Mouse (Mus musculus): ENCODE results near the gene Anln. TPM values are rescaled to one million over a fixed set of nuclear protein-coding genes. Genes with fewer than 3 reads are reported as not detected.

Anln gene
- total and polyA plus RNA-seq, 2 experiments from 2014 or later, result 2.4 to 6.6 TPM

DNA sequence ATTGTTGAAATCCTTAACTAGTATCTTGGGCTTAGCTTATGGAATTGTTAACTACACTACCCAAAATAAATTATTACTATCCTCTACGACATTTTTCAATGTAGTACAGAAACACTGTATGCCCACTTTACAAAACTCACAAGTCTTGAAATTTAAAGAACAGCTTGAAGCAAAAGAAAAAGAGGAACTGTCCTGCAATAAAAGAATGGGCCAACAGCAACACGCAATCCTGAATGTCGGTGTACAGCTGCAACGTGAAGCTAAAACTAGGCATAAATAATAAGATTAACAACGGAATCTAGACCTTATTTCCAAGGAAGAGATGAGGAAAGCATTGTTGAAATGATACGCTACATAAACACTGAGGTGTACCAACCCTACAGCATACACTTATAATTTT is 1.1 kb downstream of the Anln start:
- Histone ChIP-seq H3K4me3 (ENCODE audit: low read depth, low read length) (peak overlapping the region; percentile 74), H3K4me1 (ENCODE audit: insufficient read depth) (peaks cover 5% of the 10 kb centered on the region), H3K27me3 (ENCODE audit: insufficient read depth, low read length) (no peaks in the 10 kb centered on the region), H3K4me2 (ENCODE audit: low read depth) (peak overlapping the region; percentile 96), H3K36me3 (ENCODE audit: insufficient read depth) (no peaks in the 10 kb centered on the region), H3K9ac (no peak overlapping the region), H3K9me3 (ENCODE audit: low read length) (no peaks in the 10 kb centered on the region), H3K27ac (ENCODE audit: low read depth, low read length) (no peak overlapping the region)
- ATAC-seq (no peak), DNase-seq (no peak)
- TF ChIP-seq CTCF (IDR thresholded peaks at IDR 0.05; ENCODE audit: low read depth), result no peak
- 12% methylated on average over 6 of the region's 6 CpGs for WGBS

DNA sequence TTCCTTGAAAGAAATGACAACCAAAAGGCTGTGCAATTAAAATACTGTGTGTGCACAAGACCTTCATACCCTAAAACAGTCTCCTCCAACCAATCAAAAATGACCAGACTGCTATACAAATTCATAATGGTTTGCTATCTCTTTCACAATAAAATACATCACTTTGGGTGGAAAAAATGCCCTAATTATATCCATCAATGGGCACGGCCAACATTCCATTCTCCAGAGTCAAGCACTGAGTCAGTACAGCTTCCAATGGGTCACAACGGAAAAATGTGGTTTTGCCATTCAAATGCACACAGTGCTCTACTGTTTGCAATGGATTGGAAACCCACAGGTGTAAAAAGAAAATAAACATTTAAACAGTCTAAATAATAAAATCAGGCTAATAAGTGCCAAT is 3.1 kb downstream of the Anln start:
- no peak for ATAC-seq
- Histone ChIP-seq H3K9ac (no peak overlapping the region), H3K36me3 (ENCODE audit: insufficient read depth) (no peaks in the 10 kb centered on the region), H3K4me3 (ENCODE audit: low read depth, low read length) (no peak overlapping the region), H3K27ac (ENCODE audit: low read depth, low read length) (no peak overlapping the region), H3K4me1 (ENCODE audit: insufficient read depth) (peaks cover 5% of the 10 kb centered on the region), H3K27me3 (ENCODE audit: insufficient read depth, low read length) (no peaks in the 10 kb centered on the region), H3K9me3 (ENCODE audit: low read length) (no peaks in the 10 kb centered on the region), H3K4me2 (ENCODE audit: low read depth) (no peak overlapping the region)
- TF ChIP-seq CTCF (IDR thresholded peaks at IDR 0.05; ENCODE audit: low read depth), result no peak
- no peak for DNase-seq
- 51% methylated on average over 2 of the region's 2 CpGs for WGBS

DNA sequence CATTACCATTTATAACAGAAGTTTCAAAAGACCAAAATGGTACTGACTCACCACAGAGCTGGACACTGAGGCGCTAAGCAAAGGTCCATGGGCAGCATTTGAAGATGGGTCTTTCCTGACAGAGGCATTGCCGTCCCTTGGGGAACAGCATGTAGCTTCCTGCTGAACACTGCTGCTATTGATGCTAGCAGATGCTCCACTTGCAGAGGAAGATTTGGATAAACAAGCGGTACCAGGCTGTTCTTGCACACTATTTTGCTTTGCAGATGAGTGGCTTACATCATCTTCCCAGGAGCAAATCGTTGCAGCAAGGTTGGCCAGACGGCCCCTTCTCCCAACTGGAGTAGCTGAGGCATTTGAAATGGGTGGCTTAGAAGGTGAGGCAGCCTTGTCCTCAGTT is 12.9 kb downstream of the Anln start:
- no peak for TF ChIP-seq CTCF (IDR thresholded peaks at IDR 0.05; ENCODE audit: low read depth)
- H3K9ac ChIP-seq, result no peak overlapping the region
- H3K4me3 ChIP-seq (ENCODE audit: low read depth, low read length), result no peak overlapping the region
- DNase-seq, result peak; percentile 24
- H3K4me1 ChIP-seq (ENCODE audit: insufficient read depth), result no peaks in the 10 kb centered on the region
- no peak overlapping the region for H3K4me2 ChIP-seq (ENCODE audit: low read depth)
- WGBS, result 79% methylated on average over 5 of the region's 5 CpGs
- no peaks in the 10 kb centered on the region for H3K9me3 ChIP-seq (ENCODE audit: low read length)
- H3K27ac ChIP-seq (ENCODE audit: low read depth, low read length), result no peak overlapping the region
- peak; percentile 29; the same call in 1 of the 2 replicates for ATAC-seq
- no peaks in the 10 kb centered on the region for H3K36me3 ChIP-seq (ENCODE audit: insufficient read depth)
- H3K27me3 ChIP-seq (ENCODE audit: insufficient read depth, low read length), result no peaks in the 10 kb centered on the region

DNA sequence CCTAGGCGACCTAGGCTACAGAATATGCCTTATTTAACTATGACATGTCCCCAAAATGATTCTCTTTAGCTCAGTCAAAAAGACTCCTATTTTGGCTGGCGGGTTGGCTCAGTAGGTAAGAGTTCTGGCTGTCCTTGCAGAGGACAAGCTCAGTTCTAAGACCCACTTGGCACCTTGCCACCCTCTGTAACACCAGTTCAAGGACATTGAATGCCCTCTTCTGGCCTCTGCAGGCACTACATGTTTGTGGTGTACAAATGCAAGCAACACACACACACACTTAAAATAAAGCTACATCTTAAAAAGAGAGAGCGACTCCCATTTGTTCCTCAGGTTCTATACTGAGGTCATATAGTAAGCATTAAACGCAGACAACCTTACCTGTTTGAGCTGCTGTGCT is 16.2 kb downstream of the Anln start:
- H3K36me3 ChIP-seq (ENCODE audit: insufficient read depth), result no peaks in the 10 kb centered on the region

DNA sequence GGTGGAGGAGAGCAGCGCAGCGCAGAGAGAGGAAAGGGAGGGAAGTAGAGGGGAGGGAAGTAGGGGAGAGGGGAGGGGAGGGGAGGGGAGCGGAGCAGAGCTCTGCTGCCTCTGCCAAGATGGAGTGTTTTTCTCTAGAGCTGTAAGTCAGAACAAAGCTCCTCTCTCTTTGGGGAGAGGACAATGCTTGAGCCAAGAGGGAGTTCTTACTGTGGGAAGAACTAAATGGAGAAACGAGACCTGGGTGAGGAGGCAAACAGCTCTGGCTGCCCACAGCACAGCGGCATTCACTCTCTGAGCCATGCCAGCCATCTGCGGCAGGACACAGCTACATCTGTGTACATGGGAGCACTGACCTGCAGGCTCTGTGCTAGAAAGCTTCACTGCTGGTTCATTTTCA is 21.0 kb downstream of the Anln start:
- no peak for TF ChIP-seq CTCF (IDR thresholded peaks at IDR 0.05; ENCODE audit: low read depth)
- Histone ChIP-seq H3K4me1 (ENCODE audit: insufficient read depth) (no peaks in the 10 kb centered on the region), H3K9ac (no peak overlapping the region), H3K27ac (ENCODE audit: low read depth, low read length) (0 out of 2 replicates have a peak overlapping the region, but pooled peaks have one; percentile 31), H3K36me3 (ENCODE audit: insufficient read depth) (no peaks in the 10 kb centered on the region), H3K4me3 (ENCODE audit: low read depth, low read length) (no peak overlapping the region), H3K9me3 (ENCODE audit: low read length) (no peaks in the 10 kb centered on the region), H3K27me3 (ENCODE audit: insufficient read depth, low read length) (no peaks in the 10 kb centered on the region), H3K4me2 (ENCODE audit: low read depth) (no peak overlapping the region)
- ATAC-seq, result peak; percentile 74
- no peak for DNase-seq
- 58% methylated on average over 6 of the region's 6 CpGs for WGBS

More for the DNA sequence above, 16.2 kb downstream of the Anln start:
- Histone ChIP-seq H3K27ac (ENCODE audit: low read depth, low read length) (no peak overlapping the region), H3K9ac (no peak overlapping the region), H3K4me3 (ENCODE audit: low read depth, low read length) (no peak overlapping the region), H3K4me2 (ENCODE audit: low read depth) (no peak overlapping the region), H3K27me3 (ENCODE audit: insufficient read depth, low read length) (no peaks in the 10 kb centered on the region), H3K9me3 (ENCODE audit: low read length) (no peaks in the 10 kb centered on the region), H3K4me1 (ENCODE audit: insufficient read depth) (no peaks in the 10 kb centered on the region)
- ATAC-seq, result no peak
- no peak for DNase-seq
- 96% methylated on average over 4 of the region's 4 CpGs for WGBS
- TF ChIP-seq CTCF (IDR thresholded peaks at IDR 0.05; ENCODE audit: low read depth), result peak; percentile 34; the same call in 1 of the 2 replicates

DNA sequence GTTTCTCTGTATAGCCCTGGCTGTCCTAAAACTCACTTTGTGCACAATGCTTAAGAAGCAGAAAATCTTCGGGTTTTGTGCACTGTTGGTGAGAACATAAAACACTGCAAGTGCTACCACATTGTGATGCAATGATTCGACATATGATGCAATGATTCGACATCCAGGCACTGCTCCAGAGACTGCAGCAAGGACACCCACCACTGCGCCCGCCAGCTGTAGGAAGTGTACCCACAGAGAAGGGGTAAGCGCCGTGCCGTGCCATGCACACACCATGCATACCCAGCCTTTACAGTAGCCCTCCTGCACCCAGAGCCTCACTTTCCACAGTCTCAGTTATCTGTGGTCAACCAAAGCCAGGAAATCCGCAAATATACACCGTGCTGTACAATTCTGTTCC is 22.4 kb downstream of the Anln start:
- Histone ChIP-seq H3K27ac (ENCODE audit: low read depth, low read length) (no peak overlapping the region), H3K36me3 (ENCODE audit: insufficient read depth) (no peaks in the 10 kb centered on the region), H3K4me1 (ENCODE audit: insufficient read depth) (no peaks in the 10 kb centered on the region), H3K4me3 (ENCODE audit: low read depth, low read length) (no peak overlapping the region), H3K9ac (no peak overlapping the region), H3K4me2 (ENCODE audit: low read depth) (no peak overlapping the region), H3K9me3 (ENCODE audit: low read length) (no peaks in the 10 kb centered on the region), H3K27me3 (ENCODE audit: insufficient read depth, low read length) (no peaks in the 10 kb centered on the region)
- DNase-seq (no peak), ATAC-seq (no peak)
- WGBS, result 96% methylated on average over 10 of the region's 10 CpGs
- TF ChIP-seq CTCF (IDR thresholded peaks at IDR 0.05; ENCODE audit: low read depth), result no peak

DNA sequence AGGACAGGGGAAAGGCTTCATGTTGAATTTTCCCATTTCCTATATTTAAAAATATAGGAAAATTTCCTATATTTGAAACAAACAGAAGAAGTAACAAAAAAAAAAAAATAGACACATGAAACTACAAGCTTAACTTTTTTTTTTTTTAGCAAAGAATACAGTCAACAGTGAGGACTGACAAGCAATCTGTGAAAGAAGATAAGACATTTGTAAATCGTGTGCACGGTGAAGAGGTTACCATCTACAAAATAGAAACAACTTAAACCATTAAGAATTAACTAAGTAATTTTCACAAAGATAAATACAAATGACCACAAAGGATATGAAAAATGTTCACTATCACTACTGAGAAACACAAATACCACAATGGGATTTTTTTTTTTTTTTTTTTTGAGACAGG is 22.8 kb downstream of the Anln start:
- Histone ChIP-seq H3K36me3 (ENCODE audit: insufficient read depth) (no peaks in the 10 kb centered on the region), H3K27ac (ENCODE audit: low read depth, low read length) (no peak overlapping the region), H3K27me3 (ENCODE audit: insufficient read depth, low read length) (no peaks in the 10 kb centered on the region), H3K9ac (no peak overlapping the region), H3K4me3 (ENCODE audit: low read depth, low read length) (no peak overlapping the region), H3K9me3 (ENCODE audit: low read length) (no peaks in the 10 kb centered on the region), H3K4me2 (ENCODE audit: low read depth) (no peak overlapping the region), H3K4me1 (ENCODE audit: insufficient read depth) (no peaks in the 10 kb centered on the region)
- no peak for TF ChIP-seq CTCF (IDR thresholded peaks at IDR 0.05; ENCODE audit: low read depth)
- ATAC-seq (no peak), DNase-seq (no peak)
- 96% methylated on average over 2 of the region's 2 CpGs for WGBS

DNA sequence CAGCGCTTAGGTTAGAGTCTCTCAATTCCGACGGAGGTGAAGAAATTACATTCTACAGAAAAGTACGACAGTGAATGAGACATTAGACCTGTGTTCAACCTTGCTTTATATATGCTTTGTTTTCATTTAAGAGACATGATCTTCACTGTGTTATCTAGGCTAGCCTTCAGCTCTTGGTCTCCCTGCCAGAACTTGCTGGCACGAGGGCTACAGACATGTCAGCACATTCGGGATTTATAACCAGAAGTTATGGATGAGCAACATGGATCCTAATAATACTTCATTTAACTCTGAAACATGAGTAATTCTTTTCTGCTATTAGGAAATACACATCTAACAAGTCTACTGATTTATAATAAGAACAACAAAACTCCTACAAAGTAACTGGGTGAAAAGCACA is 28.1 kb downstream of the Anln start:
- Histone ChIP-seq H3K36me3 (ENCODE audit: insufficient read depth) (no peaks in the 10 kb centered on the region), H3K4me3 (ENCODE audit: low read depth, low read length) (no peak overlapping the region), H3K9me3 (ENCODE audit: low read length) (no peaks in the 10 kb centered on the region), H3K4me1 (ENCODE audit: insufficient read depth) (no peaks in the 10 kb centered on the region), H3K27ac (ENCODE audit: low read depth, low read length) (no peak overlapping the region), H3K4me2 (ENCODE audit: low read depth) (no peak overlapping the region), H3K27me3 (ENCODE audit: insufficient read depth, low read length) (no peaks in the 10 kb centered on the region), H3K9ac (no peak overlapping the region)
- no peak for ATAC-seq
- no peak for TF ChIP-seq CTCF (IDR thresholded peaks at IDR 0.05; ENCODE audit: low read depth)
- DNase-seq, result no peak
- WGBS, result 90% methylated on average over 6 of the region's 6 CpGs

Measured in forebrain, postnatal 0 days (tissue).